Mouse (Mus musculus): ENCODE measurements around the gene Adamts18. TPM values are rescaled to one million over a fixed set of nuclear protein-coding genes. Genes with fewer than 3 reads are reported as not detected.
A peak's percentile ranks its signal among the peaks of the same experiment; 100 is the strongest.

Gene Adamts18
- polyA plus RNA-seq, 1 experiment = 0.11 TPM

GRCm38 (mm10) chr8:113858801-113859200 lies 10.3 kb upstream of the Adamts18 start:
- Histone ChIP-seq H3K27ac (ENCODE audit: control insufficient read depth, insufficient read depth, low read depth, low read length) (no peak overlapping the region), H3K4me3 (ENCODE audit: control insufficient read depth, low read depth, low read length) (no peak overlapping the region), H3K4me1 (ENCODE audit: control insufficient read depth, insufficient read depth, low read length) (0 out of 2 replicates have a peak, but pooled peaks cover 2% of the 10 kb centered on the region), H3K36me3 (ENCODE audit: control insufficient read depth, insufficient read depth, low read length) (no peaks in the 10 kb centered on the region), H3K27me3 (ENCODE audit: control insufficient read depth, insufficient read depth, low read length) (no peaks in the 10 kb centered on the region)
- TF ChIP-seq CTCF (IDR thresholded peaks at IDR 0.05; ENCODE audit: control insufficient read depth, insufficient read depth, insufficient replicate concordance, low read depth, low read length) (no peak), POLR2A (IDR thresholded peaks at IDR 0.05; ENCODE audit: control insufficient read depth, low read depth, low read length) (no peak)

- Histone ChIP-seq H3K4me1 (ENCODE audit: control insufficient read depth, insufficient read depth, low read length) (no peaks in the 10 kb centered on the region), H3K27ac (ENCODE audit: control insufficient read depth, insufficient read depth, low read depth, low read length) (no peak overlapping the region), H3K27me3 (ENCODE audit: control insufficient read depth, insufficient read depth, low read length) (no peaks in the 10 kb centered on the region), H3K4me3 (ENCODE audit: control insufficient read depth, low read depth, low read length) (no peak overlapping the region), H3K36me3 (ENCODE audit: control insufficient read depth, insufficient read depth, low read length) (no peaks in the 10 kb centered on the region)
- TF ChIP-seq CTCF (IDR thresholded peaks at IDR 0.05; ENCODE audit: control insufficient read depth, insufficient read depth, insufficient replicate concordance, low read depth, low read length) (no peak), POLR2A (IDR thresholded peaks at IDR 0.05; ENCODE audit: control insufficient read depth, low read depth, low read length) (no peak)
Observed at GRCm38 (mm10) chr8:113854622-113855293, 6.2 kb upstream of the Adamts18 start.

GRCm38 (mm10) chr8:113853714-113854113 lies 5.2 kb upstream of the Adamts18 start:
- Histone ChIP-seq H3K36me3 (ENCODE audit: control insufficient read depth, insufficient read depth, low read length) (no peaks in the 10 kb centered on the region), H3K4me3 (ENCODE audit: control insufficient read depth, low read depth, low read length) (no peak overlapping the region), H3K4me1 (ENCODE audit: control insufficient read depth, insufficient read depth, low read length) (no peaks in the 10 kb centered on the region), H3K27me3 (ENCODE audit: control insufficient read depth, insufficient read depth, low read length) (no peaks in the 10 kb centered on the region), H3K27ac (ENCODE audit: control insufficient read depth, insufficient read depth, low read depth, low read length) (no peak overlapping the region)
- TF ChIP-seq CTCF (IDR thresholded peaks at IDR 0.05; ENCODE audit: control insufficient read depth, insufficient read depth, insufficient replicate concordance, low read depth, low read length) = no peak

GRCm38 (mm10) chr8:113851655-113852054 lies 3.1 kb upstream of the Adamts18 start:
- Histone ChIP-seq H3K4me3 (ENCODE audit: control insufficient read depth, low read depth, low read length) (no peak overlapping the region), H3K27me3 (ENCODE audit: control insufficient read depth, insufficient read depth, low read length) (no peaks in the 10 kb centered on the region), H3K36me3 (ENCODE audit: control insufficient read depth, insufficient read depth, low read length) (no peaks in the 10 kb centered on the region), H3K27ac (ENCODE audit: control insufficient read depth, insufficient read depth, low read depth, low read length) (no peak overlapping the region), H3K4me1 (ENCODE audit: control insufficient read depth, insufficient read depth, low read length) (peaks cover 5% of the 10 kb centered on the region)
- TF ChIP-seq POLR2A (IDR thresholded peaks at IDR 0.05; ENCODE audit: control insufficient read depth, low read depth, low read length) = no peak
- TF ChIP-seq CTCF (IDR thresholded peaks at IDR 0.05; ENCODE audit: control insufficient read depth, insufficient read depth, insufficient replicate concordance, low read depth, low read length) = 0 out of 2 replicates have a peak, but pooled peaks have one; percentile 8

GRCm38 (mm10) chr8:113848081-113848652 lies 371 bp downstream of the Adamts18 start:
- H3K36me3 ChIP-seq (ENCODE audit: control insufficient read depth, insufficient read depth, low read length) = no peaks in the 10 kb centered on the region
- peaks cover 5% of the 10 kb centered on the region for H3K4me1 ChIP-seq (ENCODE audit: control insufficient read depth, insufficient read depth, low read length)
- TF ChIP-seq POLR2A (IDR thresholded peaks at IDR 0.05; ENCODE audit: control insufficient read depth, low read depth, low read length) (no peak), CTCF (IDR thresholded peaks at IDR 0.05; ENCODE audit: control insufficient read depth, insufficient read depth, insufficient replicate concordance, low read depth, low read length) (no peak)
- H3K27me3 ChIP-seq (ENCODE audit: control insufficient read depth, insufficient read depth, low read length) = no peaks in the 10 kb centered on the region
- no peak overlapping the region for H3K27ac ChIP-seq (ENCODE audit: control insufficient read depth, insufficient read depth, low read depth, low read length)
- H3K4me3 ChIP-seq (ENCODE audit: control insufficient read depth, low read depth, low read length) = peak overlapping the region; percentile 28; the same call in 1 of the 2 replicates

- Histone ChIP-seq H3K27ac (ENCODE audit: control insufficient read depth, insufficient read depth, low read depth, low read length) (no peak overlapping the region), H3K4me3 (ENCODE audit: control insufficient read depth, low read depth, low read length) (no peak overlapping the region), H3K36me3 (ENCODE audit: control insufficient read depth, insufficient read depth, low read length) (no peaks in the 10 kb centered on the region), H3K4me1 (ENCODE audit: control insufficient read depth, insufficient read depth, low read length) (peaks cover 5% of the 10 kb centered on the region), H3K27me3 (ENCODE audit: control insufficient read depth, insufficient read depth, low read length) (no peaks in the 10 kb centered on the region)
- TF ChIP-seq CTCF (IDR thresholded peaks at IDR 0.05; ENCODE audit: control insufficient read depth, insufficient read depth, insufficient replicate concordance, low read depth, low read length) (no peak), POLR2A (IDR thresholded peaks at IDR 0.05; ENCODE audit: control insufficient read depth, low read depth, low read length) (no peak)
Observed at GRCm38 (mm10) chr8:113847606-113848080, 895 bp downstream of the Adamts18 start.

- H3K4me3 ChIP-seq (ENCODE audit: control insufficient read depth, low read depth, low read length) = no peak overlapping the region
- H3K27ac ChIP-seq (ENCODE audit: control insufficient read depth, insufficient read depth, low read depth, low read length) = no peak overlapping the region
- H3K27me3 ChIP-seq (ENCODE audit: control insufficient read depth, insufficient read depth, low read length) = no peaks in the 10 kb centered on the region
- H3K4me1 ChIP-seq (ENCODE audit: control insufficient read depth, insufficient read depth, low read length) = peaks cover 5% of the 10 kb centered on the region
- H3K36me3 ChIP-seq (ENCODE audit: control insufficient read depth, insufficient read depth, low read length) = no peaks in the 10 kb centered on the region
- no peak for TF ChIP-seq POLR2A (IDR thresholded peaks at IDR 0.05; ENCODE audit: control insufficient read depth, low read depth, low read length)
- no peak for TF ChIP-seq CTCF (IDR thresholded peaks at IDR 0.05; ENCODE audit: control insufficient read depth, insufficient read depth, insufficient replicate concordance, low read depth, low read length)
Observed at GRCm38 (mm10) chr8:113846669-113847068, 1.9 kb downstream of the Adamts18 start.

Measured in testis, adult 2 months (tissue).